Mouse (Mus musculus) spleen, adult 10 weeks (tissue): ENCODE results near the gene Tbc1d10b. TPM values are rescaled to one million over a fixed set of nuclear protein-coding genes. Genes with fewer than 3 reads are reported as not detected.

Experiments used
- polyA plus RNA-seq: library from polyadenylated mRNA; stranded (reverse); fragments of 350-450 nt; fragmentation: Illumina TruSeq; extraction: RNeasy Lipid Tissue Mini Kit (QIAGEN cat#74804); gene quantifications from one replicate; pipeline ENCODE4 v1.2.3, GENCODE M21; 2015; ENCODE audit warnings: low replicate concordance; ENCODE audit not compliant: insufficient read depth

Tbc1d10b gene
- 37.1 TPM for polyA plus RNA-seq

GRCm38 (mm10) chr7:127208295-127208552 is at the start of gene Tbc1d10b:
Gene Tbc1d10b, minus strand, starts transcription at chr7:127208468.

GRCm38 (mm10) chr7:127243870-127244657 is 35.8 kb upstream of the Tbc1d10b start, which contains the start of gene Zfp771:
Gene Zfp771, plus strand, starts transcription at chr7:127244274.

GRCm38 (mm10) chr7:127232622-127233367 is 24.5 kb upstream of the Tbc1d10b start, which contains the start of the genes Zfp553 and Sept1:
Gene Zfp553, plus strand, starts transcription at chr7:127233061.
Gene Sept1, minus strand, starts transcription at chr7:127233130.

GRCm38 (mm10) chr7:127208553-127209438 is 528 bp upstream of the Tbc1d10b start, which contains the start of gene Mylpf:
Gene Mylpf, plus strand, starts transcription at chr7:127208890.

GRCm38 (mm10) chr7:127195544-127196295 is 12.5 kb downstream of the Tbc1d10b start, which contains the start of gene Cd2bp2:
Gene Cd2bp2, minus strand, starts transcription at chr7:127196050.

Other genes starting within 250 kb of the Tbc1d10b start
- gene Cdipt, start 232.6 kb downstream of the Tbc1d10b start, polyA plus RNA-seq: 56.1 TPM
- gene Cdiptos, start 232.4 kb downstream of the Tbc1d10b start, polyA plus RNA-seq: 2.5 TPM
- gene Mvp, start 193.8 kb downstream of the Tbc1d10b start, polyA plus RNA-seq: 13.5 TPM
- not detected for gene Pagr1b, start 192.0 kb downstream of the Tbc1d10b start, polyA plus RNA-seq
- gene Pagr1a, start 191.1 kb downstream of the Tbc1d10b start, polyA plus RNA-seq: 13.5 TPM
- 20.9 TPM for gene Gm42742, start 187.4 kb downstream of the Tbc1d10b start, polyA plus RNA-seq
- 3.2 TPM for gene Prrt2, start 187.3 kb downstream of the Tbc1d10b start, polyA plus RNA-seq
- 111 TPM for gene Maz, start 181.4 kb downstream of the Tbc1d10b start, polyA plus RNA-seq
- gene Kif22, start 166.0 kb downstream of the Tbc1d10b start, polyA plus RNA-seq: 10.6 TPM
- 6.7 TPM for gene Zg16, start 121.1 kb downstream of the Tbc1d10b start, polyA plus RNA-seq
- 81.1 TPM for gene AI467606, start 117.1 kb downstream of the Tbc1d10b start, polyA plus RNA-seq
- gene Qprt, start 86.2 kb downstream of the Tbc1d10b start, polyA plus RNA-seq: 4.2 TPM
- 77.1 TPM for gene Spn, start 70.6 kb downstream of the Tbc1d10b start, polyA plus RNA-seq
- 83.7 TPM for gene Cd2bp2, start 12.4 kb downstream of the Tbc1d10b start, polyA plus RNA-seq
- 5.7 TPM for gene Mylpf, start 422 bp upstream of the Tbc1d10b start, polyA plus RNA-seq
- gene Zfp553, start 24.6 kb upstream of the Tbc1d10b start, polyA plus RNA-seq: 9.4 TPM
- gene Sept1, start 24.7 kb upstream of the Tbc1d10b start, polyA plus RNA-seq: 234 TPM
- gene Zfp771, start 35.8 kb upstream of the Tbc1d10b start, polyA plus RNA-seq: 6.0 TPM
- 8.7 TPM for gene Dctpp1, start 52.2 kb upstream of the Tbc1d10b start, polyA plus RNA-seq
- 26.2 TPM for gene Sephs2, start 65.6 kb upstream of the Tbc1d10b start, polyA plus RNA-seq
- gene Itgal, start 87.8 kb upstream of the Tbc1d10b start, polyA plus RNA-seq: 108 TPM
- 3.3 TPM for gene Zfp768, start 137.1 kb upstream of the Tbc1d10b start, polyA plus RNA-seq
- 4.0 TPM for gene Zfp747, start 167.6 kb upstream of the Tbc1d10b start, polyA plus RNA-seq
- gene 9130019O22Rik, start 178.7 kb upstream of the Tbc1d10b start, polyA plus RNA-seq: 4.2 TPM
- 2.5 TPM for gene E430018J23Rik, start 185.2 kb upstream of the Tbc1d10b start, polyA plus RNA-seq
- gene Zfp764, start 198.4 kb upstream of the Tbc1d10b start, polyA plus RNA-seq: 9.8 TPM
- gene Zfp688, start 213.6 kb upstream of the Tbc1d10b start, polyA plus RNA-seq: 16.2 TPM
- 2.5 TPM for gene Zfp689, start 240.7 kb upstream of the Tbc1d10b start, polyA plus RNA-seq